Mouse (Mus musculus) cortical plate, adult 2 months (tissue): ENCODE results near the gene Rab23. TPM values are rescaled to one million over a fixed set of nuclear protein-coding genes. Genes with fewer than 3 reads are reported as not detected.

Experiments used
- H3K27ac ChIP-seq: fragments of 200-500 bp; 2 replicates; pipeline ENCODE4 v1.5.1; 2012; ENCODE audit warnings: low read length, control low read depth, inconsistent platforms; ENCODE audit not compliant: insufficient read depth
- H3K4me1 ChIP-seq: fragments of 200-500 bp; 2 replicates; pipeline ENCODE4 v1.6.1; 2011; ENCODE audit warnings: low read length; ENCODE audit not compliant: control insufficient read depth, insufficient read depth
- H3K4me3 ChIP-seq: fragments of 200-500 bp; 2 replicates; pipeline ENCODE4 v1.5.1; 2011; ENCODE audit warnings: mild to moderate bottlenecking, low read length, control low read depth; ENCODE audit not compliant: insufficient read depth
- CTCF ChIP-seq: fragments of 200-500 bp; IDR thresholded peaks from 2 replicates; pipeline ENCODE4 v1.5.1; 2011; ENCODE audit warnings: mild to moderate bottlenecking, control low read depth, low read length; ENCODE audit not compliant: insufficient read depth; ENCODE audit errors: extremely low read depth
- POLR2A ChIP-seq: fragments of 200-500 bp; IDR thresholded peaks from 2 replicates; pipeline ENCODE4 v1.6.1; 2011; ENCODE audit warnings: mild to moderate bottlenecking, low read length, control low read depth; ENCODE audit not compliant: insufficient read depth; ENCODE audit errors: extremely low read depth
- polyA plus RNA-seq: library from polyadenylated mRNA; depleted of rRNA; stranded (reverse); fragments of >200 nt; gene quantifications from 2 replicates; pipeline ENCODE4 v1.2.3, GENCODE M21; 2012

Rab23 gene
- polyA plus RNA-seq, 1 experiment, result 17.5 TPM

DNA sequence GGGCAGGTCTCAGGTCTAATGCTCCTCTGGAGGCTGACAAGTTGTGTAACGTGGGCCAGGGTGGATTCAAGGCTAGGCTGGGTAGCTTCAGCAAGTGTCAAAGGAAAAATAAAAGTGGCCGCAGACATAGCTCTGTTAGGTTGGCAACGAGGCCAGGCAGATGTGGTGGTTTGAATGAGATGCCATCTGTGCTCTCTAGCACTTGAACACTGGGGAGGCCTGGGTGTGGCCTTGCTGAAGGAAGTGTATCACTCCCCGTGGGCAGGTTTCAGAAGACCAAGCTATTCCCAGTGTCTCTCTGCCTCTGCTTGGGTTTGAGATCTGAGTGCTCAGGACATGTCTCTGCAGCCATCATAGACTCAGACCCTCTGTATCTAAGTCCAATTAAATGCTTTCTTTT is 38.8 kb downstream of the Rab23 start:
- H3K27ac ChIP-seq, result no peak overlapping the region
- H3K4me3 ChIP-seq, result no peak overlapping the region
- peaks cover 2% of the 10 kb centered on the region; the same call in 1 of the 2 replicates for H3K4me1 ChIP-seq
- TF ChIP-seq CTCF (no peak), POLR2A (no peak)

DNA sequence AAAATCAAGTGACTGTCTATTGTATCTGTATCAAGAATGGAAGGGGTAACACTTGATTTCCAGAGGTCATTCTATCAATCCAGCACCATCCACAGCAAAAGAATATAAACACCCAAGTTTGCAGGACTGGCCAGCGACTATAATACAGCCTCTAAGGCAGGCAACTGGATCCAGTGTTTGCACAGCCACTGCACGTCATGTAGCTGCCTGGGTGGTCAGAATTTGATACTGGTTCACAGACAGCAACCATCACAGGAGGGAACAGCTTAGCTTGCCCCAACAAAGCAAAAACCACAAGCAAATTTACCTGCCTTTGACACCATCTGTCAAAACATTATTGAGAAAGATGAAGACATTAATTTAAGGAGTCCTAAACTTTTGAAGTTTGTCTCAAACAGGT is 44.1 kb downstream of the Rab23 start:
- no peak overlapping the region for H3K4me3 ChIP-seq
- no peak for TF ChIP-seq CTCF
- no peak for TF ChIP-seq POLR2A
- no peaks in the 10 kb centered on the region for H3K4me1 ChIP-seq
- no peak overlapping the region for H3K27ac ChIP-seq

DNA sequence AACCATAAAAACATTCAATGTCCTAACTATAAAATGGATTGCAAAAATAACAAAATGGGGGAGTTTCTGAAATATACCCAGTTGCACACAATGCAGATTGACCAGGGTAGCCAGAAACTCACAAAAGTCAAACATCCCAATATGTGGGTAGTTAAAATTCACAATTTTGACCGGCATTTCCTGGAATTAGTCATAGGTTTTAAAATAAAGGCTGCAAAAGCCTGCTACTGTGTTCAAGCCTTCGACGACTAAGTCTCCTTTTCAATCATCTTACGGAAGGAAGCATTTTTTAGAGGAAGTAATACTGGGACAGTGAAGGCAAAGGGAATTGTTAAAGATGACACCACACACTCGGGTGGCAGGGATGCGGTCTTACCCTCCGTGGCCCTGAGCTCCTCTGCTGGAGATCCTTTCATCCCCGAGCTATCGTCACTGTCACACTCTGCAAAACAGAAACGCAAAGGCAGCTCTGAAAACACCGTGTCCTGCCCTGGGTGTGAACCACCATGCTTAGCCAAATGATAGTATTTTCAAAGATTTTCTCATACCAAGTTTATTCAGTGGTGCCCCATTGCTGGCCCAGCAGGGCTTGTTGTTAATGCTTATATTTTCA is 45.9 kb downstream of the Rab23 start:
- Histone ChIP-seq H3K4me1 (no peaks in the 10 kb centered on the region), H3K27ac (no peak overlapping the region), H3K4me3 (no peak overlapping the region)
- TF ChIP-seq CTCF (no peak), POLR2A (no peak)

DNA sequence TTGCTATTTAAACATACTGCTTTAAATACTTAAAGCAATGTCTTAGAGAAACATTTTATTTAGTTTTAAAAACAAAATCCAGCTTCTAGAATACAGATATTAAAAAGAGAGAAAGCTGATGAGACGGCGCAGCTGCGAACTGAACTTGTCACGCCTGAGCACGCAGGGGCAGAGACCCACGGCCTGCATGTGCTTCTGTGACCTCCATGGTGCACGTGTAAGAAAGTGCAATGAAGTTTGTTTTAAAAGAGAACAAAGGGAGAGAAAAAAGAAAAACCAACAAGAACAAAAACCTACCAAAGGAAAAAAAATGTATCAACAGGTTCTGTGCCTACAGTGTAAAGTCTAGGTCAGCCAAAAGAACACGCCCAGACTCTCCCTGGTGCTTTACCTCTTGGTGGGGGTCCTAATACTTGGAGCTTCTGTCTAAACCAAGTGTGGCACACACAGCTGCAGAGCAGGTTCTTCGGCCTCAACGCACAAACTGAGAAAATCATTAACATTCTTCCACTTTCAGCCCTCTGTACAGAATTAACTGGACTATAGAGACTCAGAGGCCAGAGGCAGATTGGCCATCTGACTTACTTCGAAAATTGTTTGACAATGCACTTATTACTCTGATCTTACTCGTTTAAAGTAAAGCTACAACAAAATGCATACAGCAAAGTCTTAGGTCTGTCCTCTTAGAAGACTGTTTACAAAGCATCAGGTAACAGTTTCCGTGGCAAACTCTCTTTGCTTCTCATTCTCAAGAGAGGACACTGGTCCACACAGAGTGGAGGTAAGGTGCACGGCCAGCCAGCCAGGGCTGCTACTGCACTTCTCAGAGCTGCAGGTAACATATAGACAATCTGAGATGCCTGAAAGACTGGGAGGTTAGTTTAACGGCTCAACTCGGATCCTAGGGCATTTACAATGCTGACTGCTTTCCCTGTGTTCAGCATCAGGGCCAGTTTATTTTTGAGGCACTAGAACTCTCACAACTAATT is 47.1 kb downstream of the Rab23 start:
- TF ChIP-seq CTCF (no peak), POLR2A (no peak)
- no peak overlapping the region for H3K4me3 ChIP-seq
- 0 out of 2 replicates have a peak, but pooled peaks cover 3% of the 10 kb centered on the region for H3K4me1 ChIP-seq
- no peak overlapping the region for H3K27ac ChIP-seq

DNA sequence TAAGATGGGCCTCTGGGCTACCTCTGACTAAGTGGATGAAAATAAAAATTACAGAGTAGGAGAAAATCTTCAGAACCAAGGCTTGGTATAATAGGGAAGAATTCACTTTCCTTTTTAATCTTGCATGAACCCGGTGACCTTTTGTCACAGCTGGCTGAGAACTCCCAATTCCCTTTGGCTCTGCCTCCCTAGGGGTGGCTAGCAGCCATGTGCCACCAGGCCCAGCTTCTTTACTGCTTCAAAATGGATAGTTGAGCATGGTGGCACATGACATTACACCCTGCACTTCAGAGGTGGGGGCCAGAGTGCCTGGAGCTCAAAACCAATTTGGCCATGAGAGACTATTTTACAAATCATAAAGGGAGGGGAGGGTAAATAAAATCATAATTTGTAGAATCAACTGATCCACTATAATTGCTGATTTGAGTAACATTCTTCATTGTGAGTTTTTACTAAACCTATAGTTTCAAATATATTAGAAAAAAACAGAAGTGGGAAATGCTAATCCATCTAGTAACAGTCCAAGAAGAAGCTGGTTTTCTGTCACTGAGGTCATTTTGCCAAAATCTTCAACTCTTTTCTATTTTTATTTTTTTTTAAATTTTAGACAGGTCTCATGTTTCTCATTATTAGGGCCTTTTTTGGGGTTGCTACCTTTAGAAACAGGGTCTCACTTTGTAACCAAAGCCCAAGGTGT is 48.6 kb downstream of the Rab23 start:
- Histone ChIP-seq H3K27ac (no peak overlapping the region), H3K4me3 (no peak overlapping the region), H3K4me1 (0 out of 2 replicates have a peak, but pooled peaks cover 3% of the 10 kb centered on the region)
- TF ChIP-seq CTCF, result no peak
- TF ChIP-seq POLR2A, result no peak

DNA sequence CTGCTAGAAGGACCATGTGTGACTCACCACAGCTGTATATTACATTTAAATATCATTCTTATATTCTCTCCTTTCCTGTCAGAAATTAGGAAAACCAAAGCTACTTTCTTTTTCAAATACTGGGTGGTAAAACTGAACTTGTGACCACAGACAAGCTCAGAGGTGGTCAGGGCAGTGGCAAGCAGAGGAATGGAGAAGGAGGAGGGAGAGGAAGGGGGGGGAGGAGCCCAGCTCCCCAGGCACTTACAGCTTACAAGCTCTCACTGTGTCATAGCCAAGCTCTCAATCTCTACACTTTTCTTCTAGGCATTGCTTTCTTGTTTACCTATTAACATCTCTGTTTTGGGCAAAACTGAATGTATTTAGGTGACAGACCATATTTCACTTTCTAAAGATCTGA is 49.1 kb downstream of the Rab23 start:
- Histone ChIP-seq H3K4me3 (no peak overlapping the region), H3K27ac (no peak overlapping the region), H3K4me1 (0 out of 2 replicates have a peak, but pooled peaks cover 3% of the 10 kb centered on the region)
- TF ChIP-seq POLR2A (no peak), CTCF (no peak)

DNA sequence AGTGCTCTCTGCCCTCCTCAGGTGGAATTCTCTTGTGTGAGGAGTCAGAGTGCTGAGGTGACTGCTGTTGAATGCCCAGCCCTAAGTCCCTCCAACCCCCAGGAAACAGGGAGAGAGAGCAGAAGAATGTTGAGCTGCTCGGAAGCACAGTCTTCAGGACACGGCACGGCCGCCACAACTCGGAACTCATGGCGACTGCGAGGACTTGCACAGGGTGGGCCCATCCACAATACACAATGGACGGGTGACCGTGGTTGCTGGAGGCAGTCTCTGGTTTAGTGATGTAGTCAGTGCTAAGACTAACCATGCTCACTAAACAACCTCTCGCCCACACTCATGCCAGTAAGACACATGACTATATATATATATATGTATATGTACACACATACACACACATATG is 51.9 kb downstream of the Rab23 start:
- TF ChIP-seq POLR2A, result no peak
- no peak for TF ChIP-seq CTCF
- H3K4me1 ChIP-seq, result peaks cover 5% of the 10 kb centered on the region; the same call in 1 of the 2 replicates
- no peak overlapping the region for H3K4me3 ChIP-seq
- no peak overlapping the region for H3K27ac ChIP-seq

DNA sequence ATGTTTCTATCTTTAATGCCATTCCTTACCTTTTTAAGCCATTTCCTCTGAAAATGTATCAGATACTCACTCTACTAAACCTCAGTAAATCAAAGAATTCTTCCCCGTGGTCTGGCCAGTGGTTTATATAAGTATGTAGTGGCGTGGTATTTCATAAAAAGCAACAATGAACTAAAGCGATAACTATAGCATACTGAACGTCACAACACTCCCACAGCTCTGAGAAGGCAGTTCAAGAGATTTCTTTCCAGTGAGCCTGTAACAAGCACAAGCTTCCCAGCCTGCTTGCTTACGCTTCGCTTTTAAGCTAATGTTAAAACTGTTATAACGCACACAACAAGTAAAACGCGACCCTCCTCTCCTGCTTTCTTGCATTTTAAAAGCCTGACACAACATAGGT is 52.4 kb downstream of the Rab23 start:
- H3K4me3 ChIP-seq, result no peak overlapping the region
- peaks cover 7% of the 10 kb centered on the region; the same call in 1 of the 2 replicates for H3K4me1 ChIP-seq
- H3K27ac ChIP-seq, result no peak overlapping the region
- TF ChIP-seq CTCF (no peak), POLR2A (no peak)

DNA sequence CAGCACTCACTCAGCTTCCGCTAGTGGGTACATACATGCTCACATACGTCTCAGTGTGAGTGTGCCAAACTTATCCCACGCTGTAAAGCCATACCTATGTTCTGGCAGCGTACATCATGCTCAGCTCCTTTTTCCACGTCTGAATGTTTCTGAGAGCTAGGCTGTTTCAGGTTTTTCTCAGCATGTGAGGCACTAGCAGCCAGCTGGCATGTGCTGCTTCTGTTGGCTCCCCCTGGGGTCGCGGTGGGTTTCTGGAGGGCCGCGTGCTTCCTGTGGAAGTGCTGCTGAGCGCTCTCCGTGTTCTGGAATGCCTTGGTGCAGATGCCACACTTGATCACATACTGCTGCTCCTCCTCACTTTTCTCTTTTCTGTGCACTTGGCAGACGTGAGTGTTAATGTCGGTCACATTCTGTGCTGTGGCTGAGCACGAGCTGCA is 56.5 kb downstream of the Rab23 start:
- TF ChIP-seq CTCF (no peak), POLR2A (no peak)
- Histone ChIP-seq H3K4me3 (no peak overlapping the region), H3K27ac (0 out of 2 replicates have a peak overlapping the region, but pooled peaks have one; percentile 39), H3K4me1 (peaks cover 7% of the 10 kb centered on the region; the same call in 1 of the 2 replicates)
